Mouse (Mus musculus) forebrain, embryonic 14.5 days (tissue): Measurements from ENCODE around the gene Hnrnpa0. TPM values are rescaled to one million over a fixed set of nuclear protein-coding genes. Genes with fewer than 3 reads are reported as not detected.
"Not testable (repeated sequence)": the region's sequence is repeated elsewhere in the genome, so short reads cannot be mapped to it uniquely, and the experiment has no call there.

Source experiments
- ATAC-seq: fragments of 200-750 bp; cut with Nextera tagmentation; 2 replicates; pipeline ENCODE4 v1.8.0; 2017; ENCODE audit warnings: mild to moderate bottlenecking, moderate library complexity
- DNase-seq: peaks from one replicate; pipeline ENCODE4 v3.0.0-alpha.2; 2015; ENCODE audit warnings: low spot score
- H3K27ac ChIP-seq: fragments of 300-500 bp; sonication (generic); 2 replicates; pipeline ENCODE4 v1.5.1; 2014; ENCODE audit warnings: low read depth, mild to moderate bottlenecking, control low read depth, low read length, moderate library complexity
- H3K27me3 ChIP-seq: fragments of 300-500 bp; sonication (generic); replicated peaks from 2 replicates; pipeline ENCODE4 v1.6.1; 2014; ENCODE audit warnings: low read length, control low read depth, mixed read lengths; ENCODE audit not compliant: control insufficient read depth, insufficient read depth
- H3K36me3 ChIP-seq: fragments of 300-500 bp; sonication (generic); 2 replicates; pipeline ENCODE4 v1.6.1; 2014; ENCODE audit warnings: low read length, control low read depth; ENCODE audit not compliant: control insufficient read depth, insufficient read depth
- H3K4me1 ChIP-seq: fragments of 300-500 bp; sonication (generic); 2 replicates; pipeline ENCODE4 v1.6.1; 2014; ENCODE audit warnings: antibody characterized with exemption, low read length, control low read depth; ENCODE audit not compliant: control insufficient read depth, insufficient read depth
- H3K4me2 ChIP-seq: fragments of 300-500 bp; sonication (generic); 2 replicates; pipeline ENCODE4 v1.6.1; 2014; ENCODE audit warnings: mild to moderate bottlenecking, control low read depth, low read length
- H3K4me3 ChIP-seq: fragments of 300-500 bp; sonication (generic); 2 replicates; pipeline ENCODE4 v1.5.1; 2014; ENCODE audit warnings: low read depth, low read length, control low read depth
- H3K9ac ChIP-seq: fragments of 300-500 bp; sonication (generic); 2 replicates; pipeline ENCODE4 v1.6.1; 2014; ENCODE audit warnings: mild to moderate bottlenecking, low read length, control low read depth, moderate library complexity
- H3K9me3 ChIP-seq: fragments of 300-500 bp; sonication (generic); replicated peaks from 2 replicates; pipeline ENCODE4 v1.6.1; 2016; ENCODE audit warnings: low read length, control low read depth, mixed read lengths; ENCODE audit not compliant: control insufficient read depth
- WGBS: fragments of 180-500 bp; shearing (Covaris S2); extraction: QIAGEN DNeasy Blood & Tissue Kit; methylation state at CpG from one replicate; pipeline ENCODE4 v1.1.7; 2014; 5-methylcytosine and 5-hydroxymethylcytosine counted together
- polyA plus RNA-seq: library from polyadenylated mRNA; unstranded; fragments of >200 nt; fragmentation: Nextera tagmentation; extraction: Ambion mirVana; gene quantifications from 2 replicates; pipeline ENCODE4 v1.2.1, GENCODE M21; 2014

The Hnrnpa0 gene
- polyA plus RNA-seq, 1 experiment from 2014 or later, result 83.1 TPM

GRCm38 (mm10) chr13:58157036-58157435 is 28.7 kb upstream of the Hnrnpa0 start:
- ATAC-seq, result peak; percentile 11; the same call in 1 of the 2 replicates

GRCm38 (mm10) chr13:58156031-58156430 is 27.7 kb upstream of the Hnrnpa0 start:
- H3K9me3 ChIP-seq, result no peaks in the 10 kb centered on the region
- no peak for ATAC-seq
- no peak overlapping the region for H3K27ac ChIP-seq
- no peak overlapping the region for H3K4me3 ChIP-seq
- H3K4me2 ChIP-seq, result no peak overlapping the region
- peaks cover 12% of the 10 kb centered on the region for H3K36me3 ChIP-seq
- no peaks in the 10 kb centered on the region for H3K27me3 ChIP-seq
- 81% methylated on average over 2 of the region's 2 CpGs for WGBS
- H3K9ac ChIP-seq, result no peak overlapping the region
- DNase-seq, result no peak
- peaks cover 8% of the 10 kb centered on the region; the same call in 1 of the 2 replicates for H3K4me1 ChIP-seq

More at GRCm38 (mm10) chr13:58157036-58157435, 28.7 kb upstream of the Hnrnpa0 start:
- peak overlapping the region; percentile 87 for H3K4me2 ChIP-seq
- H3K27me3 ChIP-seq, result no peaks in the 10 kb centered on the region
- no peak for DNase-seq
- H3K36me3 ChIP-seq, result peaks cover 16% of the 10 kb centered on the region
- 0 out of 2 replicates have a peak overlapping the region, but pooled peaks have one; percentile 27 for H3K27ac ChIP-seq
- H3K4me3 ChIP-seq, result peak overlapping the region; percentile 86
- H3K4me1 ChIP-seq, result peaks cover 8% of the 10 kb centered on the region; the same call in 1 of the 2 replicates
- peak overlapping the region; percentile 91 for H3K9ac ChIP-seq
- no peaks in the 10 kb centered on the region for H3K9me3 ChIP-seq
- WGBS, result 23% methylated on average over 8 of the region's 8 CpGs

GRCm38 (mm10) chr13:58150442-58150841 is 22.1 kb upstream of the Hnrnpa0 start:
- no peak overlapping the region for H3K9ac ChIP-seq
- DNase-seq (no peak), ATAC-seq (no peak)
- no peak overlapping the region for H3K27ac ChIP-seq
- 0 out of 2 replicates have a peak, but pooled peaks cover 3% of the 10 kb centered on the region for H3K4me1 ChIP-seq
- no peak overlapping the region for H3K4me3 ChIP-seq
- no peak overlapping the region for H3K4me2 ChIP-seq
- no peaks in the 10 kb centered on the region for H3K27me3 ChIP-seq
- 75% methylated on average over 11 of the region's 11 CpGs for WGBS
- H3K9me3 ChIP-seq, result no peaks in the 10 kb centered on the region
- H3K36me3 ChIP-seq, result no peaks in the 10 kb centered on the region

GRCm38 (mm10) chr13:58149629-58150028 is 21.3 kb upstream of the Hnrnpa0 start:
- ATAC-seq (no peak), DNase-seq (no peak)
- no peaks in the 10 kb centered on the region for H3K36me3 ChIP-seq
- H3K4me3 ChIP-seq, result no peak overlapping the region
- H3K27ac ChIP-seq, result no peak overlapping the region
- no peaks in the 10 kb centered on the region for H3K27me3 ChIP-seq
- H3K9me3 ChIP-seq, result no peaks in the 10 kb centered on the region
- H3K9ac ChIP-seq, result no peak overlapping the region
- 0 out of 2 replicates have a peak, but pooled peaks cover 3% of the 10 kb centered on the region for H3K4me1 ChIP-seq
- no peak overlapping the region for H3K4me2 ChIP-seq
- 85% methylated on average over 3 of the region's 3 CpGs for WGBS

- DNase-seq, result peak; percentile 79
- no peak overlapping the region for H3K27ac ChIP-seq
Measured at GRCm38 (mm10) chr13:58149033-58149558, 20.7 kb upstream of the Hnrnpa0 start.

GRCm38 (mm10) chr13:58148256-58148831 is 20.0 kb upstream of the Hnrnpa0 start:
- ATAC-seq, result peak; percentile 96
- DNase-seq, result peak; percentile 90
- H3K4me2 ChIP-seq, result peak overlapping the region; percentile 70
- no peaks in the 10 kb centered on the region for H3K36me3 ChIP-seq
- H3K27ac ChIP-seq, result no peak overlapping the region
- 0% methylated on average over 17 of the region's 17 CpGs for WGBS
- 0 out of 2 replicates have a peak, but pooled peaks cover 3% of the 10 kb centered on the region for H3K4me1 ChIP-seq
- H3K4me3 ChIP-seq, result peak overlapping the region; percentile 36
- no peaks in the 10 kb centered on the region for H3K9me3 ChIP-seq
- H3K27me3 ChIP-seq, result no peaks in the 10 kb centered on the region
- peak overlapping the region; percentile 47; the same call in 1 of the 2 replicates for H3K9ac ChIP-seq

More at GRCm38 (mm10) chr13:58149033-58149558, 20.7 kb upstream of the Hnrnpa0 start:
- Histone ChIP-seq H3K4me3 (peak overlapping the region; percentile 36; the same call in 1 of the 2 replicates), H3K9ac (no peak overlapping the region), H3K4me2 (peak overlapping the region; percentile 70), H3K9me3 (no peaks in the 10 kb centered on the region), H3K4me1 (0 out of 2 replicates have a peak, but pooled peaks cover 3% of the 10 kb centered on the region), H3K27me3 (no peaks in the 10 kb centered on the region), H3K36me3 (no peaks in the 10 kb centered on the region)
- peak; percentile 78 for ATAC-seq
- 53% methylated on average over 5 of the region's 5 CpGs for WGBS

- DNase-seq (no peak), ATAC-seq (no peak)
- 0 out of 2 replicates have a peak, but pooled peaks cover 3% of the 10 kb centered on the region for H3K4me1 ChIP-seq
- H3K9me3 ChIP-seq, result no peaks in the 10 kb centered on the region
- no peaks in the 10 kb centered on the region for H3K36me3 ChIP-seq
- no peaks in the 10 kb centered on the region for H3K27me3 ChIP-seq
- no peak overlapping the region for H3K27ac ChIP-seq
- 85% methylated on average over 1 of the region's 1 CpGs for WGBS
- no peak overlapping the region for H3K4me3 ChIP-seq
- no peak overlapping the region for H3K9ac ChIP-seq
- no peak overlapping the region for H3K4me2 ChIP-seq
Measured at GRCm38 (mm10) chr13:58147760-58148159, 19.4 kb upstream of the Hnrnpa0 start.

- not testable (repeated sequence) for H3K27ac ChIP-seq, H3K4me1 ChIP-seq, H3K9ac ChIP-seq, H3K9me3 ChIP-seq, ATAC-seq, H3K4me2 ChIP-seq, DNase-seq, H3K36me3 ChIP-seq, H3K4me3 ChIP-seq, H3K27me3 ChIP-seq
- WGBS, result 95% methylated on average over 8 of the region's 8 CpGs
Measured at GRCm38 (mm10) chr13:58146603-58147002, 18.2 kb upstream of the Hnrnpa0 start.

- Histone ChIP-seq H3K4me3 (no peak overlapping the region), H3K27me3 (no peaks in the 10 kb centered on the region), H3K9ac (no peak overlapping the region), H3K4me2 (no peak overlapping the region), H3K27ac (no peak overlapping the region), H3K4me1 (peaks cover 6% of the 10 kb centered on the region; the same call in 1 of the 2 replicates), H3K36me3 (peaks cover 4% of the 10 kb centered on the region; the same call in 1 of the 2 replicates), H3K9me3 (0 out of 2 replicates have a peak, but pooled peaks cover 2% of the 10 kb centered on the region)
- no peak for ATAC-seq
- WGBS, result 46% methylated on average over 3 of the region's 3 CpGs
- no peak for DNase-seq
Measured at GRCm38 (mm10) chr13:58131692-58132091, 3.3 kb upstream of the Hnrnpa0 start.
